Mouse (Mus musculus) kidney, adult 2 months (tissue): ENCODE results near the gene Ccdc134.

Experiments
- CTCF ChIP-seq: fragments of 200-500 bp; conservative IDR thresholded peaks from 2 replicates; pipeline ENCODE4 v1.5.1; 2011; ENCODE audit warnings: low read depth, mild to moderate bottlenecking, control low read depth, low read length, moderate library complexity, mixed read lengths; ENCODE audit not compliant: insufficient read depth, insufficient read length
- POLR2A ChIP-seq: fragments of 200-500 bp; IDR thresholded peaks from one replicate; pipeline ENCODE4 v1.6.1; 2011; ENCODE audit warnings: low read depth, low read length, control low read depth

GRCm38 (mm10) chr15:82146770-82147610 is 19.3 kb downstream of the Ccdc134 start, which contains the start of gene Srebf2:
- no peak for TF ChIP-seq CTCF
- TF ChIP-seq POLR2A: peak; percentile 61
